Mouse (Mus musculus): ENCODE measurements around the gene Magi1. TPM values are rescaled to one million over a fixed set of nuclear protein-coding genes. Genes with fewer than 3 reads are reported as not detected.

The Magi1 gene
- total and polyA plus RNA-seq, 2 experiments, result 4.9 to 17.7 TPM

DNA sequence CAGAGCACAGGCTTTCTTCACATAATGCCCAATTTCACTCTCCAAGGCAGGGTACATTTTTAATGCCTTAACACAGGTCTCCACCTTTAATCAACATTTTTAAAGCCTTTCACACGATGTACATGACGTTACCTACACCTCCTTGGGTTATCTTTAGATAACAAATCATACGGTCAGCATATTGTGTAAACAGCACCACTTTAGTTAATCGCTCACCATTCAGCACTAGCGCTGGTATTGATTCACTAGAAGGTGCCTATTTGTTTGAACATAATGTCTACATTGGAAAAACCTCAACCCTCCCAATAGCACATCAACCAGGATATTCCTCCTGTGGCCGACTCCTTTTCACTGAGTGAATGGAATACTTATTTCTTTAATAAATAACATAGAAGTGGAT, 455.5 kb downstream of the Magi1 start:
- peak; percentile 67 for DNase-seq (ENCODE audit: extremely low read depth, low read depth, low spot score)
- H3K4me1 ChIP-seq (ENCODE audit: control insufficient read depth, insufficient read depth, low read length), result peaks cover 10% of the 10 kb centered on the region; the same call in 1 of the 2 replicates
- no peaks in the 10 kb centered on the region for H3K36me3 ChIP-seq (ENCODE audit: control insufficient read depth, insufficient read depth, low read length)
- WGBS, result 22% methylated on average over 6 of the region's 6 CpGs
- TF ChIP-seq POLR2A (IDR thresholded peaks at IDR 0.05; ENCODE audit: extremely low read depth, insufficient read depth, low read length), result no peak
- TF ChIP-seq CTCF (IDR thresholded peaks at IDR 0.05; ENCODE audit: low read depth, low read length), result no peak
- no peak overlapping the region for H3K4me3 ChIP-seq (ENCODE audit: insufficient read depth, low read depth, low read length)
- H3K27me3 ChIP-seq (ENCODE audit: control insufficient read depth, insufficient read depth, low read length), result no peaks in the 10 kb centered on the region
- no peak overlapping the region for H3K9ac ChIP-seq (ENCODE audit: low read depth, low read length)
- no peaks in the 10 kb centered on the region; the same call in 1 of the 2 replicates for H3K79me2 ChIP-seq (ENCODE audit: control insufficient read depth, insufficient read depth, low read length)
- no peak overlapping the region for H3K27ac ChIP-seq (replicated peaks; ENCODE audit: insufficient read depth, low read depth, low read length)

- 26% methylated on average over 4 of the region's 4 CpGs for WGBS
- peak; percentile 7 for DNase-seq (ENCODE audit: extremely low read depth, low read depth, low spot score)
- no peaks in the 10 kb centered on the region; the same call in 1 of the 2 replicates for H3K79me2 ChIP-seq (ENCODE audit: control insufficient read depth, insufficient read depth, low read length)
- no peaks in the 10 kb centered on the region for H3K36me3 ChIP-seq (ENCODE audit: control insufficient read depth, insufficient read depth, low read length)
- no peak for TF ChIP-seq POLR2A (IDR thresholded peaks at IDR 0.05; ENCODE audit: extremely low read depth, insufficient read depth, low read length)
- no peak for TF ChIP-seq CTCF (IDR thresholded peaks at IDR 0.05; ENCODE audit: low read depth, low read length)
- H3K4me1 ChIP-seq (ENCODE audit: control insufficient read depth, insufficient read depth, low read length), result peaks cover 10% of the 10 kb centered on the region; the same call in 1 of the 2 replicates
- H3K27me3 ChIP-seq (ENCODE audit: control insufficient read depth, insufficient read depth, low read length), result no peaks in the 10 kb centered on the region
- no peak overlapping the region for H3K4me3 ChIP-seq (ENCODE audit: insufficient read depth, low read depth, low read length)
- no peak overlapping the region for H3K27ac ChIP-seq (replicated peaks; ENCODE audit: insufficient read depth, low read depth, low read length)
- no peak overlapping the region for H3K9ac ChIP-seq (ENCODE audit: low read depth, low read length)
Observed at GRCm38 (mm10) chr6:93826875-93827274, 456.8 kb downstream of the Magi1 start.

- Histone ChIP-seq H3K9ac (ENCODE audit: low read depth, low read length) (no peak overlapping the region), H3K27ac (replicated peaks; ENCODE audit: insufficient read depth, low read depth, low read length) (no peak overlapping the region), H3K4me1 (ENCODE audit: control insufficient read depth, insufficient read depth, low read length) (no peaks in the 10 kb centered on the region), H3K27me3 (ENCODE audit: control insufficient read depth, insufficient read depth, low read length) (no peaks in the 10 kb centered on the region), H3K36me3 (ENCODE audit: control insufficient read depth, insufficient read depth, low read length) (no peaks in the 10 kb centered on the region), H3K4me3 (ENCODE audit: insufficient read depth, low read depth, low read length) (no peak overlapping the region), H3K79me2 (ENCODE audit: control insufficient read depth, insufficient read depth, low read length) (peaks cover 3% of the 10 kb centered on the region; the same call in 1 of the 2 replicates)
- 95% methylated on average over 9 of the region's 9 CpGs for WGBS
- no peak for TF ChIP-seq CTCF (IDR thresholded peaks at IDR 0.05; ENCODE audit: low read depth, low read length)
- TF ChIP-seq POLR2A (IDR thresholded peaks at IDR 0.05; ENCODE audit: extremely low read depth, insufficient read depth, low read length), result no peak
- DNase-seq (ENCODE audit: extremely low read depth, low read depth, low spot score), result no peak
Observed at GRCm38 (mm10) chr6:93822221-93822897, 461.4 kb downstream of the Magi1 start.

DNA sequence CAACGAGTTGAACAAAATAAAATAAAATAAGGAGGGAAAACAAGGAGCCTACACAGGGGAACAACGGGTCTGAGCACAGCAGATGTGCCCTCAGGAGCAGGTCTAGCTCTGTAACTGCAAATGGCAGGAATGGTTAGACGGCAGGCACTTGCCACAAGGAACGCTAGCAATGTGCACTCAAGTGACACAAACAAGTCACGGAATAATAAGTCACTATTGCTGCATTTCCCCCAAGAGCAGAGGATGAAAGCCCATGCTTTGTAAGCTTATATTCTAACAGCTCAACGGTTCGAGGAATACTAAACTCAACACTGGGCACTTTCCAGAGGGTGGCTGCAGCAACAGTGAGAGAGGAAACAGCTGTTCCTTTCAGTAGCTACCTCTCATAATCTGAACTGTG, 462.2 kb downstream of the Magi1 start:
- Histone ChIP-seq H3K4me3 (ENCODE audit: insufficient read depth, low read depth, low read length) (no peak overlapping the region), H3K79me2 (ENCODE audit: control insufficient read depth, insufficient read depth, low read length) (peaks cover 3% of the 10 kb centered on the region; the same call in 1 of the 2 replicates), H3K4me1 (ENCODE audit: control insufficient read depth, insufficient read depth, low read length) (no peaks in the 10 kb centered on the region), H3K27ac (replicated peaks; ENCODE audit: insufficient read depth, low read depth, low read length) (no peak overlapping the region), H3K27me3 (ENCODE audit: control insufficient read depth, insufficient read depth, low read length) (no peaks in the 10 kb centered on the region), H3K36me3 (ENCODE audit: control insufficient read depth, insufficient read depth, low read length) (no peaks in the 10 kb centered on the region), H3K9ac (ENCODE audit: low read depth, low read length) (no peak overlapping the region)
- DNase-seq (ENCODE audit: extremely low read depth, low read depth, low spot score), result no peak
- WGBS, result 93% methylated on average over 7 of the region's 7 CpGs
- no peak for TF ChIP-seq POLR2A (IDR thresholded peaks at IDR 0.05; ENCODE audit: extremely low read depth, insufficient read depth, low read length)
- TF ChIP-seq CTCF (IDR thresholded peaks at IDR 0.05; ENCODE audit: low read depth, low read length), result no peak

- H3K79me2 ChIP-seq (ENCODE audit: control insufficient read depth, insufficient read depth, low read length), result peaks cover 3% of the 10 kb centered on the region; the same call in 1 of the 2 replicates
- no peaks in the 10 kb centered on the region for H3K36me3 ChIP-seq (ENCODE audit: control insufficient read depth, insufficient read depth, low read length)
- WGBS, result 87% methylated on average over 6 of the region's 6 CpGs
- TF ChIP-seq POLR2A (IDR thresholded peaks at IDR 0.05; ENCODE audit: extremely low read depth, insufficient read depth, low read length) (no peak), CTCF (IDR thresholded peaks at IDR 0.05; ENCODE audit: low read depth, low read length) (no peak)
- DNase-seq (ENCODE audit: extremely low read depth, low read depth, low spot score), result no peak
- no peaks in the 10 kb centered on the region for H3K4me1 ChIP-seq (ENCODE audit: control insufficient read depth, insufficient read depth, low read length)
- H3K27ac ChIP-seq (replicated peaks; ENCODE audit: insufficient read depth, low read depth, low read length), result no peak overlapping the region
- H3K4me3 ChIP-seq (ENCODE audit: insufficient read depth, low read depth, low read length), result no peak overlapping the region
- H3K27me3 ChIP-seq (ENCODE audit: control insufficient read depth, insufficient read depth, low read length), result no peaks in the 10 kb centered on the region
- H3K9ac ChIP-seq (ENCODE audit: low read depth, low read length), result no peak overlapping the region
Observed at GRCm38 (mm10) chr6:93819888-93820287, 463.8 kb downstream of the Magi1 start.

GRCm38 (mm10) chr6:93819282-93819681, 464.4 kb downstream of the Magi1 start:
- TF ChIP-seq CTCF (IDR thresholded peaks at IDR 0.05; ENCODE audit: low read depth, low read length), result no peak
- TF ChIP-seq POLR2A (IDR thresholded peaks at IDR 0.05; ENCODE audit: extremely low read depth, insufficient read depth, low read length), result no peak

More at GRCm38 (mm10) chr6:93819282-93819681, 464.4 kb downstream of the Magi1 start:
- H3K4me3 ChIP-seq (ENCODE audit: insufficient read depth, low read depth, low read length), result no peak overlapping the region
- 94% methylated on average over 4 of the region's 4 CpGs for WGBS
- peaks cover 3% of the 10 kb centered on the region; the same call in 1 of the 2 replicates for H3K79me2 ChIP-seq (ENCODE audit: control insufficient read depth, insufficient read depth, low read length)
- no peak overlapping the region for H3K9ac ChIP-seq (ENCODE audit: low read depth, low read length)
- no peaks in the 10 kb centered on the region for H3K4me1 ChIP-seq (ENCODE audit: control insufficient read depth, insufficient read depth, low read length)
- no peaks in the 10 kb centered on the region for H3K27me3 ChIP-seq (ENCODE audit: control insufficient read depth, insufficient read depth, low read length)
- H3K36me3 ChIP-seq (ENCODE audit: control insufficient read depth, insufficient read depth, low read length), result no peaks in the 10 kb centered on the region
- no peak overlapping the region for H3K27ac ChIP-seq (replicated peaks; ENCODE audit: insufficient read depth, low read depth, low read length)
- no peak for DNase-seq (ENCODE audit: extremely low read depth, low read depth, low spot score)
